Mouse (Mus musculus) gastrocnemius, postnatal 4 days (tissue): ENCODE results near the gene Olfr1199. TPM values are rescaled to one million over a fixed set of nuclear protein-coding genes. Genes with fewer than 3 reads are reported as not detected.

Experiments
- DNase-seq, 2 experiments: peaks; one replicate each; pipeline ENCODE4 v3.0.0; 2021 to 2022; ENCODE audit warnings: low spot score in 2 of 2, mixed read lengths in 2 of 2
- long read RNA-seq, 2 experiments: library from polyadenylated mRNA; stranded (forward); transcript quantifications; one replicate each; pipeline ENCODE4 v2.0.0; 2021
- total RNA-seq, 2 experiments: library from RNA; stranded (reverse); gene quantifications; 2 replicates each; pipeline ENCODE4 v1.2.3; 2021

Olfr1199 gene
- total RNA-seq = not detected
- long read RNA-seq, experiment 1 = 0 reads
- long read RNA-seq, experiment 2 = 0 reads

DNA sequence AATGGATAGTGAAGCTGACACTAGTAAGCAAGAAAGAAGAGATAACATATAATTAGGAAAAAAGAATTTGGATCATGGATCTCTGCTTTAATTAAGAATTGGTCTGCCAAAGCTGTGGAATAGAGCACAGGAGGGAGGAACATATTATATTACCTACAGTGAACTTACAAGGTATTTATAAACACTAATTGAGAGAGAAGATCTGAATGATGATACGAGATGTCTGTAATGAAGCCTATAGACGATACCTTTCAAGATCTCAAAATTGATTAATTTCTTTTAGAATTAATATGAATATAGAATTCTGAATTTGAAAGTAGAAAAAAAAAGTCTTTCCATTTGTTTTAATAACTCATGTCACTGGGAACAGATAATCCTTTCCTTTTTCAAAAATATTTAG is at the start of gene Olfr1199:
Olfr1199 (minus strand) TSS at position 101 of the 400 bp plus-strand sequence.
- DNase-seq = no peak

DNA sequence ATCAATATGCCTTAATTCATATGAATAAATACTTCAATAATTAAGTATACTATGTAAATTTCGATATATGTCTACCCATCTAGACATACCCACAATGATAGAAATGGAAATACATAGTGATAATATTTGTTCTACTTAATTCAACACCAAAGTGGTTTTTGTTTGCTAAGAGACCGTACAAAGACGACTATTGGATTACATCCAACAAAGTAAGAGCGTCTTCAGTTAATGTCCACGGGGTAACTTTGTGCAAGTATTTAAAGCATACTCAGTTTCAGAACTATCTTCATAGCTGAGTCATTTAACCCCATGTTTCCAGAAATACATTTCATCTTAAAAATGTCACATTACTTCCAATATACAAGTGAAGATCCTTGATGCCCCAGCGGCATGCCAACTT is 32.5 kb upstream of the Olfr1199 start, which contains the start of gene Olfr1201:
Olfr1201 (plus strand) TSS at position 301 of the 400 bp plus-strand sequence.
- DNase-seq = no peak

DNA sequence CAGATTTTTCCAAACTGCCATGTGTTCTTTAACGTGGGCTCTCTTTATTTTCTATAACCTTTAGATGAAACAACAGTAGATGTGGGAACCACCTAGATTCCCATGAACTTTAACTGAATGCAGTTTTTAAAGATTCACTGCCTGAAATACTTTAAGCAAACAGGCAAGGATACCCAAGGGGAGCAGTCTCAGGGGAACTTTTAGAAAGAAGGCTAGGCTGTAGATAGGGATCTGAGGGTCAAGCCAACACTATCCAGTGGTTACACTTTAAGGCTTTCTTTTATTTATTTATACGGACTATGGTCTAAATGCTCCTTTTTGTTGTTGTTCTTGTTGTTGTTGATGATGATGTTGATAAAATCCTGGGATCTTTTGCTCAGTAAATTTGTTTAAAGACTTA is 10.1 kb upstream of the Olfr1199 start, which contains the start of gene Olfr1200:
Olfr1200 (minus strand) TSS at position 101 of the 400 bp plus-strand sequence.
- no peak for DNase-seq

DNA sequence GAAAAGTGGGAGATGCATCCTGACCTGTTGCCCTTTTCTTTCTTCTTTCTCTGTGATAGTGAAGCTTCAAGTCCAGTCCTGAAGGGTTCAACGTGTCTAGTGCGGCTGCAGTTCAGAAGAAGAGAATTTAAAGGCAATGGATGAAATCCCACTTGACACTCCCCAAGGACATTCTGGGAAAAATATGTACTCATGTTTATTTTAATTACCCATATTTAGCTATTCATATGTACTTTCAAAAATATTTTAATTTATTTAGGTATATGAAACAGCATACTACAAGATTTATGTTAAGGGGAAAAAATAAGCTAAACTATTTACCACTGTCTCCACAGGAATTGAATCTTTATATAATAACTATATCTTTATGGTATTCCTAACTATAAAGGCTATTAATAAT is 9.0 kb downstream of the Olfr1199 start, which contains the start of gene Olfr1198:
Olfr1198 (minus strand) TSS at position 101 of the 400 bp plus-strand sequence.
- DNase-seq = no peak

DNA sequence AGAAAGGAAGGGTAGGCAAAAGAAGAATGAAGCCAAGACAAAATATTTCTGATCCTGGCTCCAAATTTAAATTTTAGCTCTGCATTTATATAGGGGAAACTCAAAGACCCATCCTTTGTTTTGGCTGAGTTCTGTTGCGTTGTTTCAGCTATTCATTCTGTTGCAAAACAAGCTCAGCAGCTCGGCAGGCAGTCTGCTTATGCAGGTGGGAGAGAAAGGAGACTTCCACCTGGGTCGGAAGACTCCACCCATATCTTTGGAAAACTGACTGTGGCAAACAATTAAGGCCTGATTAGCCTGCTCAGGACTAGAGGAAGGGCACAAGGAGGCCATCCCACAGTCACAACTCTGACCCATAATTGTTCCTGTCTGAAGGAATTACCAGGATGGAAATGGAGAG is 16.9 kb downstream of the Olfr1199 start:
- DNase-seq = no peak

DNA sequence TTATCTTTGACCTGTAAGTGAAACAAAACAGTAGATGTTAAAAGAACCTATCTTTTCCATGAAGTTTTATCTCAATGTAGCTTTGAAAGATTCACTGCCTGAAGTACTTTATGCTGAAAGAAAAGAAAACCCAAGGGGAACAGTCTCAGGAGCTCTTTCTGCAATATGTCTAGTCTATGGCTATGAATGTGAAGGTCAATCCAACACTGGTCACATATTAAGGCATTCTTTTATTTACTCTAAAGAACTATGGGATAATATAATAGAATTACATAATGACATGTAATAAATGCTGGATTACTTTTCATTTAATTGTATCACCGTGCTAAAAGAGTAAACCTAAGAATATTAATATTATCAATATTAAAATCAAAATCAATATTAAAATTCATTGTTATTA is 28.0 kb downstream of the Olfr1199 start, which contains the start of gene Olfr1197:
Olfr1197 (minus strand) TSS at position 101 of the 400 bp plus-strand sequence.
- DNase-seq = no peak

DNA sequence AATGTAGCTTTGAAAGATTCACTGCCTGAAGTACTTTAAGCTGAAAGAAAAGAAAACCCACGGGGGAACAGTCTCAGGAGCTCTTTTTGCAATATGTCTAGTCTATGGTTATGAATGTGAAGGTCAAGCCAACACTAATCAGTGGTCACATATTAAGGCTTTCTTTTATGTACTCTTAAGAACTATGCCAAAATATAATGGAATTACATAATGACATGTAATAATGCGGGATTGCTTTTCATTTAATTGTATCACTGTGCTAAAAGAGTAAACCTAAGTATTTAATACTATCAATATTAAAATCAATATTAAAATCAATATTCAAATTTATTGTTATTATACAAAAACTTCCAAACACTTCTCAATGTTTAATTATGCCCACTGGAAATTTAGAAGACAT is 55.8 kb downstream of the Olfr1199 start, which contains the start of gene Olfr1196:
Olfr1196 (minus strand) TSS at position 101 of the 400 bp plus-strand sequence.
- DNase-seq = no peak

Other genes starting within 250 kb of the Olfr1199 start
- not detected for gene Olfr1186, start 241.9 kb downstream of the Olfr1199 start, total RNA-seq
- gene Olfr1188, start 203.5 kb downstream of the Olfr1199 start, total RNA-seq = not detected
- gene Olfr1189, start 174.0 kb downstream of the Olfr1199 start, total RNA-seq = not detected
- not detected for gene Olfr1191-ps1, start 119.9 kb downstream of the Olfr1199 start, total RNA-seq
- gene Olfr1192-ps1, start 112.0 kb downstream of the Olfr1199 start, total RNA-seq = not detected
- not detected for gene Olfr1193, start 84.8 kb downstream of the Olfr1199 start, total RNA-seq
- not detected for gene Olfr1195, start 71.3 kb downstream of the Olfr1199 start, total RNA-seq
- gene Olfr1196, start 55.9 kb downstream of the Olfr1199 start, total RNA-seq = not detected
- not detected for gene Olfr1197, start 28.1 kb downstream of the Olfr1199 start, total RNA-seq
- not detected for gene Olfr1198, start 9.1 kb downstream of the Olfr1199 start, total RNA-seq
- not detected for gene Olfr1200, start 10.0 kb upstream of the Olfr1199 start, total RNA-seq
- gene Olfr1201, start 32.6 kb upstream of the Olfr1199 start, total RNA-seq = not detected
- gene Olfr1202, start 54.0 kb upstream of the Olfr1199 start, total RNA-seq = under 1 TPM in 1 of 2 experiments, not detected in 1; 0.07 TPM
- gene Olfr1205, start 69.3 kb upstream of the Olfr1199 start, total RNA-seq = not detected
- not detected for gene Olfr1204, start 88.8 kb upstream of the Olfr1199 start, total RNA-seq
- not detected for gene Olfr1206, start 102.8 kb upstream of the Olfr1199 start, total RNA-seq
- gene Olfr1208, start 141.8 kb upstream of the Olfr1199 start, total RNA-seq = not detected
- gene Olfr1209, start 154.7 kb upstream of the Olfr1199 start, total RNA-seq = not detected
- not detected for gene Olfr1211, start 177.6 kb upstream of the Olfr1199 start, total RNA-seq
- not detected for gene Olfr1212, start 193.5 kb upstream of the Olfr1199 start, total RNA-seq
- gene Gm13762, start 219.8 kb upstream of the Olfr1199 start, total RNA-seq = not detected
- gene Olfr1214, start 232.2 kb upstream of the Olfr1199 start, total RNA-seq = not detected
- not detected for gene Olfr1215, start 246.5 kb upstream of the Olfr1199 start, total RNA-seq